Mouse (Mus musculus): ENCODE measurements around the gene Men1. TPM values are rescaled to one million over a fixed set of nuclear protein-coding genes. Genes with fewer than 3 reads are reported as not detected.

Gene Men1
- polyA plus RNA-seq, 1 experiment from 2014 or later = 42.1 TPM

- H3K4me2 ChIP-seq (replicated peaks; ENCODE audit: low read depth, low read length) = no peak overlapping the region
- 0 out of 2 replicates have a peak, but pooled peaks cover 6% of the 10 kb centered on the region for H3K36me3 ChIP-seq (ENCODE audit: insufficient read depth, low read length)
- no peak for ATAC-seq
- no peak overlapping the region for H3K27ac ChIP-seq (ENCODE audit: low read length)
- no peaks in the 10 kb centered on the region for H3K27me3 ChIP-seq (replicated peaks; ENCODE audit: insufficient read depth, low read length)
- H3K4me1 ChIP-seq (ENCODE audit: insufficient read depth, low read depth, low read length) = no peaks in the 10 kb centered on the region; the same call in 1 of the 2 replicates
- TF ChIP-seq EP300 (IDR thresholded peaks at IDR 0.05) = no peak
- no peak for TF ChIP-seq CTCF (IDR thresholded peaks at IDR 0.05)
- H3K9me3 ChIP-seq (ENCODE audit: low read length) = no peaks in the 10 kb centered on the region
- H3K9ac ChIP-seq (replicated peaks; ENCODE audit: low read depth) = no peak overlapping the region
- 71% methylated on average over 2 of the region's 2 CpGs for WGBS
- no peak overlapping the region for H3K4me3 ChIP-seq (ENCODE audit: low read depth, low read length)
- DNase-seq (ENCODE audit: low spot score) = no peak
These were observed 17.3 kb downstream of the Men1 start for GRCm38 (mm10) chr19:6352107-6352505.

GRCm38 (mm10) chr19:6354030-6354429, 19.3 kb downstream of the Men1 start:
- no peaks in the 10 kb centered on the region for H3K27me3 ChIP-seq (replicated peaks; ENCODE audit: insufficient read depth, low read length)
- no peaks in the 10 kb centered on the region; the same call in 1 of the 2 replicates for H3K4me1 ChIP-seq (ENCODE audit: insufficient read depth, low read depth, low read length)
- ATAC-seq (no peak), DNase-seq (ENCODE audit: low spot score) (no peak)
- no peak overlapping the region for H3K4me3 ChIP-seq (ENCODE audit: low read depth, low read length)
- H3K9ac ChIP-seq (replicated peaks; ENCODE audit: low read depth) = no peak overlapping the region
- WGBS = 68% methylated on average over 7 of the region's 7 CpGs
- no peaks in the 10 kb centered on the region for H3K9me3 ChIP-seq (ENCODE audit: low read length)
- 0 out of 2 replicates have a peak, but pooled peaks cover 4% of the 10 kb centered on the region for H3K36me3 ChIP-seq (ENCODE audit: insufficient read depth, low read length)
- no peak overlapping the region for H3K4me2 ChIP-seq (replicated peaks; ENCODE audit: low read depth, low read length)
- TF ChIP-seq CTCF (IDR thresholded peaks at IDR 0.05) = no peak
- no peak for TF ChIP-seq EP300 (IDR thresholded peaks at IDR 0.05)
- H3K27ac ChIP-seq (ENCODE audit: low read length) = no peak overlapping the region

- H3K36me3 ChIP-seq (ENCODE audit: insufficient read depth, low read length) = peaks cover 9% of the 10 kb centered on the region; the same call in 1 of the 2 replicates
- H3K9ac ChIP-seq (replicated peaks; ENCODE audit: low read depth) = no peak overlapping the region
- no peaks in the 10 kb centered on the region for H3K27me3 ChIP-seq (replicated peaks; ENCODE audit: insufficient read depth, low read length)
- 84% methylated on average over 3 of the region's 3 CpGs for WGBS
- peaks cover 4% of the 10 kb centered on the region; the same call in 1 of the 2 replicates for H3K4me1 ChIP-seq (ENCODE audit: insufficient read depth, low read depth, low read length)
- no peak overlapping the region for H3K4me2 ChIP-seq (replicated peaks; ENCODE audit: low read depth, low read length)
- H3K27ac ChIP-seq (ENCODE audit: low read length) = no peak overlapping the region
- no peaks in the 10 kb centered on the region for H3K9me3 ChIP-seq (ENCODE audit: low read length)
- DNase-seq (ENCODE audit: low spot score) (no peak), ATAC-seq (no peak)
- H3K4me3 ChIP-seq (ENCODE audit: low read depth, low read length) = no peak overlapping the region
- TF ChIP-seq CTCF (IDR thresholded peaks at IDR 0.05) (no peak), EP300 (IDR thresholded peaks at IDR 0.05) (no peak)
These were observed 26.5 kb downstream of the Men1 start for GRCm38 (mm10) chr19:6361291-6361690.

- no peak for ATAC-seq
- peaks cover 8% of the 10 kb centered on the region; the same call in 1 of the 2 replicates for H3K4me1 ChIP-seq (ENCODE audit: insufficient read depth, low read depth, low read length)
- no peaks in the 10 kb centered on the region for H3K9me3 ChIP-seq (ENCODE audit: low read length)
- H3K4me3 ChIP-seq (ENCODE audit: low read depth, low read length) = peak overlapping the region; percentile 100
- H3K9ac ChIP-seq (replicated peaks; ENCODE audit: low read depth) = no peak overlapping the region
- peaks cover 22% of the 10 kb centered on the region for H3K36me3 ChIP-seq (ENCODE audit: insufficient read depth, low read length)
- H3K27me3 ChIP-seq (replicated peaks; ENCODE audit: insufficient read depth, low read length) = no peaks in the 10 kb centered on the region
- peak overlapping the region; percentile 100 for H3K27ac ChIP-seq (ENCODE audit: low read length)
- H3K4me2 ChIP-seq (replicated peaks; ENCODE audit: low read depth, low read length) = peak overlapping the region; percentile 53
- WGBS = under 1% methylated on average over 11 of the region's 11 CpGs
- TF ChIP-seq EP300 (IDR thresholded peaks at IDR 0.05) (peak; percentile 70), CTCF (IDR thresholded peaks at IDR 0.05) (no peak)
- DNase-seq (ENCODE audit: low spot score) = no peak
These were observed 28.3 kb downstream of the Men1 start for GRCm38 (mm10) chr19:6363091-6363410.

GRCm38 (mm10) chr19:6363411-6364240, 28.8 kb downstream of the Men1 start, which contains the start of gene Sf1:
TSS of gene Sf1 (plus strand) at chr19:6363690.
- Histone ChIP-seq H3K27me3 (replicated peaks; ENCODE audit: insufficient read depth, low read length) (no peaks in the 10 kb centered on the region), H3K4me2 (replicated peaks; ENCODE audit: low read depth, low read length) (peak within 1 kb of the TSS; percentile 85), H3K4me3 (ENCODE audit: low read depth, low read length) (peak within 1 kb of the TSS; percentile 100), H3K4me1 (ENCODE audit: insufficient read depth, low read depth, low read length) (peaks cover 8% of the 10 kb centered on the region; the same call in 1 of the 2 replicates), H3K36me3 (ENCODE audit: insufficient read depth, low read length) (peaks cover 26% of the 10 kb centered on the region), H3K9me3 (ENCODE audit: low read length) (no peaks in the 10 kb centered on the region), H3K27ac (ENCODE audit: low read length) (peak within 1 kb of the TSS; percentile 100), H3K9ac (replicated peaks; ENCODE audit: low read depth) (peak within 1 kb of the TSS; percentile 100)
- TF ChIP-seq CTCF (IDR thresholded peaks at IDR 0.05) (no peak; the same call in 1 of the 2 replicates), EP300 (IDR thresholded peaks at IDR 0.05) (no peak; the same call in 1 of the 2 replicates)
- WGBS = 1% methylated on average over 70 of the region's 85 CpGs
- DNase-seq (ENCODE audit: low spot score) (peak; percentile 100), ATAC-seq (peak; percentile 94)

GRCm38 (mm10) chr19:6364317-6364725, 29.5 kb downstream of the Men1 start:
- 0% methylated on average over 55 of the region's 55 CpGs for WGBS
- DNase-seq (ENCODE audit: low spot score) (peak; percentile 96), ATAC-seq (peak; percentile 4)
- Histone ChIP-seq H3K27me3 (replicated peaks; ENCODE audit: insufficient read depth, low read length) (no peaks in the 10 kb centered on the region), H3K36me3 (ENCODE audit: insufficient read depth, low read length) (peaks cover 30% of the 10 kb centered on the region), H3K4me2 (replicated peaks; ENCODE audit: low read depth, low read length) (peak overlapping the region; percentile 85), H3K4me3 (ENCODE audit: low read depth, low read length) (peak overlapping the region; percentile 100), H3K9ac (replicated peaks; ENCODE audit: low read depth) (peak overlapping the region; percentile 100), H3K9me3 (ENCODE audit: low read length) (no peaks in the 10 kb centered on the region), H3K4me1 (ENCODE audit: insufficient read depth, low read depth, low read length) (peaks cover 8% of the 10 kb centered on the region; the same call in 1 of the 2 replicates), H3K27ac (ENCODE audit: low read length) (peak overlapping the region; percentile 100)
- no peak for TF ChIP-seq EP300 (IDR thresholded peaks at IDR 0.05)
- TF ChIP-seq CTCF (IDR thresholded peaks at IDR 0.05) = no peak

Measured in lung, postnatal 0 days (tissue).